In the genomic region with DNA sequence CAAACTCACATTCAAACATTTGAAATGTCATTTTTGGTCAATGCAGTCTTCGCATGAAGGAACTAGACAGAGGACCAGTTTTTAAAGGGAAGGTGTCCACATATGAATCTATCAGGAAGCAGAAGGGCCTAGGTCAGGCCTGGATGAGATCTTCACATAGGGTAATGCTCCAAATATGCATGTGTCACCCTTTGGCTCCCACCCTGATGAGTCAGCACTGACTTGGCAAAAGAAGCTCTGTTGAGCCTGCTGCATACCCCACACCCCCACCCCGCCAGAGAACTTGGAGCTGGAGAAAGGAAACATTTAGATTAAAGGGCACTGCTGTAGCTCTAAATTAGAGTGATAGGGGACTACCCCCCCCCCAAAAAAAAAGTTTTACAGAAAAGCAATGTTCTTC, we compare ENCODE assay signal across 8 mouse cellular contexts.
DNase-seq lines count a peak whose midpoint lies in the region; ATAC-seq lines count a peak whose summit lies in the region.

No protein-coding gene starts in this region.

- no peak overlapping the region for H3K4me3 ChIP-seq in kidney, embryonic 15.5 days (replicated peaks)
- no peak overlapping the region for H3K4me3 ChIP-seq in limb, embryonic 13.5 days
- H3K4me3 ChIP-seq in forebrain, embryonic 11.5 days (ENCODE audit: low read depth, low read length), result no peak overlapping the region

- WGBS in kidney, embryonic 15.5 days, result 63% methylated on average over 2 of the region's 2 CpGs
- WGBS in limb, embryonic 13.5 days, result 57% methylated on average over 2 of the region's 2 CpGs
- 86% methylated on average over 2 of the region's 2 CpGs for whole genome bisulfite sequencing in forebrain, embryonic 11.5 days

- no peaks in the 10 kb centered on the region for H3K9me3 ChIP-seq in kidney, embryonic 15.5 days (replicated peaks)
- H3K9me3 ChIP-seq in limb, embryonic 13.5 days, result no peaks in the 10 kb centered on the region
- no peaks in the 10 kb centered on the region for H3K9me3 ChIP-seq in forebrain, embryonic 11.5 days (ENCODE audit: control insufficient read depth, low read length)

- no peaks in the 10 kb centered on the region for H3K27me3 ChIP-seq in kidney, embryonic 15.5 days
- no peaks in the 10 kb centered on the region for H3K27me3 ChIP-seq in limb, embryonic 13.5 days
- no peaks in the 10 kb centered on the region for H3K27me3 ChIP-seq in forebrain, embryonic 11.5 days (ENCODE audit: control insufficient read depth, insufficient read depth, low read length)

- peaks cover 12% of the 10 kb centered on the region for H3K4me1 ChIP-seq in kidney, embryonic 15.5 days
- H3K4me1 ChIP-seq in limb, embryonic 13.5 days, result peaks cover 27% of the 10 kb centered on the region
- no peaks in the 10 kb centered on the region for H3K4me1 ChIP-seq in forebrain, embryonic 11.5 days (replicated peaks; ENCODE audit: control insufficient read depth, insufficient read depth, low read length)

- no peak overlapping the region for H3K4me2 ChIP-seq in kidney, embryonic 15.5 days
- H3K4me2 ChIP-seq in limb, embryonic 13.5 days (replicated peaks), result peak overlapping the region; percentile 34; the same call in 1 of the 2 replicates
- H3K4me2 ChIP-seq in forebrain, embryonic 11.5 days (ENCODE audit: low read depth, low read length, severe bottlenecking), result no peak overlapping the region

- intact Hi-C loops in gastrocnemius, postnatal 14 days (cut with DNase I; ENCODE audit: low total_unique reads), result no loop called here

- ATAC-seq in kidney, embryonic 15.5 days (replicated peaks; ENCODE audit: low FRiP score), result peak; percentile 66
- ATAC-seq in limb, embryonic 13.5 days (ENCODE audit: low FRiP score, low read depth), result peak; percentile 72; the same call in 1 of the 2 replicates
- no peak for ATAC-seq in activated CD4-positive, CD25-positive, alpha-beta regulatory T cell, adult 4 months
- no peak for ATAC-seq in forebrain, embryonic 11.5 days (replicated peaks; ENCODE audit: low FRiP score)

- H3K9ac ChIP-seq in kidney, embryonic 15.5 days, result no peak overlapping the region
- H3K9ac ChIP-seq in limb, embryonic 13.5 days, result no peak overlapping the region
- H3K9ac ChIP-seq in forebrain, embryonic 11.5 days (ENCODE audit: low read length), result no peak overlapping the region

- H3K27ac ChIP-seq in kidney, embryonic 15.5 days, result no peak overlapping the region
- H3K27ac ChIP-seq in limb, embryonic 13.5 days, result peak overlapping the region; percentile 83
- no peak overlapping the region for H3K27ac ChIP-seq in forebrain, embryonic 11.5 days (ENCODE audit: low read depth, low read length)

- no peak for DNase-seq in kidney, adult 11 months
- DNase-seq in adrenal gland, adult (ENCODE audit: inconsistent age in 2 of 2, low spot score in 1 of 2), result peak; percentile 86 to 91
- DNase-seq in gastrocnemius, postnatal 14 days, result peak; percentile 79
- no peak for DNase-seq in layer of hippocampus, postnatal 10 days (ENCODE audit: low spot score in 2 of 2)
- no peak for DNase-seq in forebrain, embryonic 11.5 days (ENCODE audit: low spot score)

- no peaks in the 10 kb centered on the region for H3K36me3 ChIP-seq in kidney, embryonic 15.5 days
- H3K36me3 ChIP-seq in limb, embryonic 13.5 days, result no peaks in the 10 kb centered on the region
- no peaks in the 10 kb centered on the region for H3K36me3 ChIP-seq in forebrain, embryonic 11.5 days (ENCODE audit: control insufficient read depth, insufficient read depth, low read length)

Comparison
In these comparisons a context has a peak if more than half of its experiments do, and no peak if none do; other contexts are left out.
1. ATAC-seq: peak in kidney, embryonic 15.5 days (single experiment) and limb, embryonic 13.5 days (single experiment); none in activated CD4-positive, CD25-positive, alpha-beta regulatory T cell, adult 4 months (single experiment) and forebrain, embryonic 11.5 days (single experiment).
2. DNase-seq: peak in adrenal gland, adult (2 of 2) and gastrocnemius, postnatal 14 days (single experiment); none in kidney, adult 11 months (single experiment), layer of hippocampus, postnatal 10 days (0 of 2) and forebrain, embryonic 11.5 days (single experiment).